Mouse (Mus musculus) megakaryocyte progenitor cell, adult 5-6 weeks (primary cell): ENCODE measurements around the gene Tubb4a. TPM values are rescaled to one million over a fixed set of nuclear protein-coding genes. Genes with fewer than 3 reads are reported as not detected.

Source experiments
- ATAC-seq: replicated peaks from 2 replicates; pipeline ENCODE4 v1.8.0; 2016; ENCODE audit warnings: mild to moderate bottlenecking, moderate TSS enrichment, inconsistent platforms; ENCODE audit not compliant: poor library complexity
- total RNA-seq, 2 experiments: library from RNA; stranded (forward) in 1 of 2; stranded (reverse) in 1 of 2; fragments of 157-497, 149-512 nt in 1 of 2; fragments of 200-1000 nt in 1 of 2; gene quantifications; 2 replicates each; pipeline versions ENCODE4 v1.2.3 to v1.2.4; 2015 to 2017

Tubb4a gene
- total RNA-seq, 2 experiments from 2014 or later, result 0.12 TPM; not detected in 1

- ATAC-seq, result peak; percentile 85
Measured at GRCm38 (mm10) chr17:57060231-57060801, 27.3 kb downstream of the Tubb4a start.

GRCm38 (mm10) chr17:57059486-57059977, 28.1 kb downstream of the Tubb4a start, which contains the start of gene Slc25a23:
Slc25a23 (minus strand) TSS chr17:57059863.
- ATAC-seq, result 0 out of 2 replicates have a peak, but pooled peaks have one; percentile 5

GRCm38 (mm10) chr17:57058891-57059485, 28.6 kb downstream of the Tubb4a start, which contains the start of gene Crb3:
Crb3 (plus strand) TSS chr17:57059105.
- no peak for ATAC-seq

- ATAC-seq, result no peak
Measured at GRCm38 (mm10) chr17:57056246-57056645, 31.3 kb downstream of the Tubb4a start.

- ATAC-seq, result peak; percentile 83
Measured at GRCm38 (mm10) chr17:57051679-57052078, 35.9 kb downstream of the Tubb4a start.

- ATAC-seq, result peak; percentile 81
Measured at GRCm38 (mm10) chr17:57048816-57049215, 38.8 kb downstream of the Tubb4a start.

- 0 out of 2 replicates have a peak, but pooled peaks have one; percentile 8 for ATAC-seq
Measured at GRCm38 (mm10) chr17:57047406-57047805, 40.2 kb downstream of the Tubb4a start.

GRCm38 (mm10) chr17:57041554-57041953, 46.0 kb downstream of the Tubb4a start, which contains the start of gene Slc25a41:
Slc25a41 (minus strand) TSS chr17:57041654.
- ATAC-seq, result no peak

GRCm38 (mm10) chr17:57038978-57039377, 48.6 kb downstream of the Tubb4a start:
- peak; percentile 68 for ATAC-seq

- no peak for ATAC-seq
Measured at GRCm38 (mm10) chr17:57032854-57033253, 54.7 kb downstream of the Tubb4a start.

- peak; percentile 77 for ATAC-seq
Measured at GRCm38 (mm10) chr17:57031661-57032420, 55.7 kb downstream of the Tubb4a start.

GRCm38 (mm10) chr17:57030931-57031660, 56.5 kb downstream of the Tubb4a start, which contains the start of gene Khsrp:
Khsrp (minus strand) TSS chr17:57031522.
- no peak for ATAC-seq

Other genes with a start within 250 kb of the Tubb4a start
- gene Acsbg2, start 213.3 kb downstream of the Tubb4a start, total RNA-seq (2015), result not detected in 2 replicates
- not detected in 2 replicates for gene Acsbg2, start 213.3 kb downstream of the Tubb4a start, total RNA-seq (2017)
- 0.07 TPM in 1 of 2 replicates, not detected in the other for gene 1700061G19Rik, start 212.3 kb downstream of the Tubb4a start, total RNA-seq (2015)
- not detected in 2 replicates for gene 1700061G19Rik, start 212.3 kb downstream of the Tubb4a start, total RNA-seq (2017)
- 15.5 and 18.2 TPM in 2 replicates for gene Mllt1, start 152.4 kb downstream of the Tubb4a start, total RNA-seq (2015)
- gene Mllt1, start 152.4 kb downstream of the Tubb4a start, total RNA-seq (2017), result 18.2 and 20.7 TPM in 2 replicates
- gene Acer1, start 105.7 kb downstream of the Tubb4a start, total RNA-seq (2015), result not detected in 2 replicates
- not detected in 2 replicates for gene Acer1, start 105.7 kb downstream of the Tubb4a start, total RNA-seq (2017)
- 61.2 and 75.2 TPM in 2 replicates for gene Clpp, start 97.5 kb downstream of the Tubb4a start, total RNA-seq (2015)
- gene Clpp, start 97.5 kb downstream of the Tubb4a start, total RNA-seq (2017), result 80.5 and 84.9 TPM in 2 replicates
- gene Alkbh7, start 90.4 kb downstream of the Tubb4a start, total RNA-seq (2015), result 15.1 and 16.6 TPM in 2 replicates
- gene Alkbh7, start 90.4 kb downstream of the Tubb4a start, total RNA-seq (2017), result 15.0 and 19.8 TPM in 2 replicates
- gene Pspn, start 87.8 kb downstream of the Tubb4a start, total RNA-seq (2015), result not detected in 2 replicates
- not detected in 2 replicates for gene Pspn, start 87.8 kb downstream of the Tubb4a start, total RNA-seq (2017)
- 52.8 and 61.1 TPM in 2 replicates for gene Gtf2f1, start 76.5 kb downstream of the Tubb4a start, total RNA-seq (2015)
- 120 and 142 TPM in 2 replicates for gene Gtf2f1, start 76.5 kb downstream of the Tubb4a start, total RNA-seq (2017)
- not detected in 2 replicates for gene Gm17949, start 76.3 kb downstream of the Tubb4a start, total RNA-seq (2015)
- not detected in 2 replicates for gene Gm17949, start 76.3 kb downstream of the Tubb4a start, total RNA-seq (2017)
- gene Khsrp, start 56.3 kb downstream of the Tubb4a start, total RNA-seq (2015), result 99.5 and 107 TPM in 2 replicates
- 68.5 and 89.2 TPM in 2 replicates for gene Khsrp, start 56.3 kb downstream of the Tubb4a start, total RNA-seq (2017)
- gene Slc25a41, start 46.1 kb downstream of the Tubb4a start, total RNA-seq (2015), result not detected in 2 replicates
- gene Slc25a41, start 46.1 kb downstream of the Tubb4a start, total RNA-seq (2017), result not detected in 2 replicates
- gene Crb3, start 28.7 kb downstream of the Tubb4a start, total RNA-seq (2015), result not detected in 2 replicates
- not detected in 2 replicates for gene Crb3, start 28.7 kb downstream of the Tubb4a start, total RNA-seq (2017)
- gene Slc25a23, start 27.9 kb downstream of the Tubb4a start, total RNA-seq (2015), result 10.9 and 13.4 TPM in 2 replicates
- gene Slc25a23, start 27.9 kb downstream of the Tubb4a start, total RNA-seq (2017), result 1.6 and 2.0 TPM in 2 replicates
- gene Dennd1c, start 9.3 kb downstream of the Tubb4a start, total RNA-seq (2015), result 7.6 and 11.5 TPM in 2 replicates
- 3.5 and 8.8 TPM in 2 replicates for gene Dennd1c, start 9.3 kb downstream of the Tubb4a start, total RNA-seq (2017)
- gene Tnfsf9, start 17.5 kb upstream of the Tubb4a start, total RNA-seq (2015), result 1.2 and 2.2 TPM in 2 replicates
- gene Tnfsf9, start 17.5 kb upstream of the Tubb4a start, total RNA-seq (2017), result 0.27 and 0.29 TPM in 2 replicates
- gene Cd70, start 62.0 kb upstream of the Tubb4a start, total RNA-seq (2015), result not detected in 2 replicates
- gene Cd70, start 62.0 kb upstream of the Tubb4a start, total RNA-seq (2017), result not detected in 2 replicates
- gene Tnfsf14, start 106.4 kb upstream of the Tubb4a start, total RNA-seq (2015), result 2.1 and 3.5 TPM in 2 replicates
- 6.2 and 6.8 TPM in 2 replicates for gene Tnfsf14, start 106.4 kb upstream of the Tubb4a start, total RNA-seq (2017)
- 164 and 202 TPM in 2 replicates for gene C3, start 140.4 kb upstream of the Tubb4a start, total RNA-seq (2015)
- 211 and 263 TPM in 2 replicates for gene C3, start 140.4 kb upstream of the Tubb4a start, total RNA-seq (2017)
- gene Gpr108, start 160.7 kb upstream of the Tubb4a start, total RNA-seq (2015), result 21.5 and 22.6 TPM in 2 replicates
- gene Gpr108, start 160.7 kb upstream of the Tubb4a start, total RNA-seq (2017), result 22.5 and 24.4 TPM in 2 replicates
- gene Trip10, start 161.7 kb upstream of the Tubb4a start, total RNA-seq (2015), result 3.5 and 3.6 TPM in 2 replicates
- 7.9 and 8.5 TPM in 2 replicates for gene Trip10, start 161.7 kb upstream of the Tubb4a start, total RNA-seq (2017)
- gene Vav1, start 191.3 kb upstream of the Tubb4a start, total RNA-seq (2015), result 79.5 and 87.2 TPM in 2 replicates
- gene Vav1, start 191.3 kb upstream of the Tubb4a start, total RNA-seq (2017), result 286 and 303 TPM in 2 replicates